In genomic region chr6:31148311-31148856, GRCm38 (mm10) we compare ENCODE assay signal across 9 mouse cellular contexts.
DNase-seq lines count a peak whose midpoint lies in the region; ATAC-seq and TF ChIP-seq lines count a peak whose summit lies in the region.
"Had no signal": no experiment of that assay in that cellular context is flagged by ENCODE, and none has a peak within 500 bp of the region (broad histone marks: within the 10 kb centered on the region; RNA-seq: fewer than 3 reads in every experiment).

No protein-coding gene starts in this region.

- no peak overlapping the region for H3K4me3 ChIP-seq in lung, postnatal 0 days (ENCODE audit: low read depth, low read length)
- no peak overlapping the region for H3K4me3 ChIP-seq in kidney, embryonic 14.5 days (ENCODE audit: low read length)
- no peak overlapping the region for H3K4me3 ChIP-seq in forebrain, embryonic 11.5 days (ENCODE audit: low read depth, low read length)

- no peak for TF ChIP-seq CTCF in lung, postnatal 0 days (IDR thresholded peaks at IDR 0.05)

- peak; percentile 39; the same call in 1 of the 2 replicates for TF ChIP-seq EP300 in lung, postnatal 0 days (IDR thresholded peaks at IDR 0.05)

- WGBS in lung, postnatal 0 days = 50% methylated on average over 8 of the region's 8 CpGs
- 45% methylated on average over 8 of the region's 8 CpGs for WGBS in kidney, embryonic 14.5 days
- WGBS in forebrain, embryonic 11.5 days = 72% methylated on average over 8 of the region's 8 CpGs

- H3K9me3 ChIP-seq in lung, postnatal 0 days (ENCODE audit: low read length) = no peaks in the 10 kb centered on the region
- no peaks in the 10 kb centered on the region for H3K9me3 ChIP-seq in kidney, embryonic 14.5 days (ENCODE audit: control insufficient read depth, low read length)
- no peaks in the 10 kb centered on the region for H3K9me3 ChIP-seq in forebrain, embryonic 11.5 days (ENCODE audit: control insufficient read depth, low read length)

- peak; percentile 82 for ATAC-seq in cerebellum, adult (ENCODE audit: insufficient number of reproducible peaks, low FRiP score, low TSS enrichment)
- peak; percentile 34 for ATAC-seq in lung, postnatal 0 days
- ATAC-seq in kidney, embryonic 14.5 days (ENCODE audit: low FRiP score, low TSS enrichment) = peak; percentile 64; the same call in 1 of the 2 replicates
- no peak for ATAC-seq in forebrain, embryonic 11.5 days (replicated peaks; ENCODE audit: low FRiP score)

- peak overlapping the region; percentile 74 for H3K27ac ChIP-seq in lung, postnatal 0 days (ENCODE audit: low read length)
- no peak overlapping the region for H3K27ac ChIP-seq in kidney, embryonic 14.5 days (ENCODE audit: low read depth, low read length)
- H3K27ac ChIP-seq in forebrain, embryonic 11.5 days (ENCODE audit: low read depth, low read length) = no peak overlapping the region

- DNase-seq in cerebellum, postnatal 4 days (ENCODE audit: low spot score in 2 of 2) = no peak
- DNase-seq in lung, postnatal 0 days (ENCODE audit: low spot score) = peak; percentile 68
- no peak for DNase-seq in lung, postnatal 4 days
- peak; percentile 54 for DNase-seq in testis, postnatal 10 days (ENCODE audit: low spot score)
- DNase-seq in thymus, postnatal 4 days = no peak
- DNase-seq in forebrain, embryonic 11.5 days (ENCODE audit: low spot score) = no peak
- DNase-seq: left cerebral cortex, postnatal 4 days had no signal

- H3K36me3 ChIP-seq in lung, postnatal 0 days (ENCODE audit: insufficient read depth, low read length) = no peaks in the 10 kb centered on the region
- H3K36me3 ChIP-seq in kidney, embryonic 14.5 days (ENCODE audit: control insufficient read depth, insufficient read depth, low read length) = no peaks in the 10 kb centered on the region
- no peaks in the 10 kb centered on the region for H3K36me3 ChIP-seq in forebrain, embryonic 11.5 days (ENCODE audit: control insufficient read depth, insufficient read depth, low read length)

- no peaks in the 10 kb centered on the region; the same call in 1 of the 2 replicates for H3K4me1 ChIP-seq in lung, postnatal 0 days (ENCODE audit: insufficient read depth, low read depth, low read length)
- H3K4me1 ChIP-seq in kidney, embryonic 14.5 days (ENCODE audit: control insufficient read depth, insufficient read depth, low read length) = peaks cover 3% of the 10 kb centered on the region; the same call in 1 of the 2 replicates
- H3K4me1 ChIP-seq in forebrain, embryonic 11.5 days (replicated peaks; ENCODE audit: control insufficient read depth, insufficient read depth, low read length) = no peaks in the 10 kb centered on the region

- H3K4me2 ChIP-seq in lung, postnatal 0 days (replicated peaks; ENCODE audit: low read depth, low read length) = no peak overlapping the region
- no peak overlapping the region for H3K4me2 ChIP-seq in kidney, embryonic 14.5 days (replicated peaks; ENCODE audit: low read depth, low read length)
- no peak overlapping the region for H3K4me2 ChIP-seq in forebrain, embryonic 11.5 days (ENCODE audit: low read depth, low read length, severe bottlenecking)

- no peak overlapping the region for H3K9ac ChIP-seq in lung, postnatal 0 days (replicated peaks; ENCODE audit: low read depth)
- H3K9ac ChIP-seq in kidney, embryonic 14.5 days (ENCODE audit: low read depth, low read length) = no peak overlapping the region
- no peak overlapping the region for H3K9ac ChIP-seq in forebrain, embryonic 11.5 days (ENCODE audit: low read length)

- H3K27me3 ChIP-seq in lung, postnatal 0 days (replicated peaks; ENCODE audit: insufficient read depth, low read length) = no peaks in the 10 kb centered on the region
- no peaks in the 10 kb centered on the region; the same call in 1 of the 2 replicates for H3K27me3 ChIP-seq in kidney, embryonic 14.5 days (ENCODE audit: control insufficient read depth, insufficient read depth, low read length)
- H3K27me3 ChIP-seq in forebrain, embryonic 11.5 days (ENCODE audit: control insufficient read depth, insufficient read depth, low read length) = no peaks in the 10 kb centered on the region

Comparison
In these comparisons a context has a peak if more than half of its experiments do, and no peak if none do; other contexts are left out.
1. DNase-seq: peak in lung, postnatal 0 days (single experiment) and testis, postnatal 10 days (single experiment); none in cerebellum, postnatal 4 days (0 of 2), lung, postnatal 4 days (0 of 2), thymus, postnatal 4 days (single experiment) and forebrain, embryonic 11.5 days (single experiment).